Mouse (Mus musculus): ENCODE data around the gene Etfb.

GRCm38 (mm10) chr7:43453599-43454355 is 9.9 kb downstream of the Etfb start:
- TF ChIP-seq CTCF (IDR thresholded peaks at IDR 0.05; ENCODE audit: low read depth, low read length) (no peak), TAL1 (conservative IDR thresholded peaks at IDR 0.05; ENCODE audit: low read depth, low read length) (no peak)
